Mouse (Mus musculus): ENCODE measurements around the gene Sh3bp5l.

DNA sequence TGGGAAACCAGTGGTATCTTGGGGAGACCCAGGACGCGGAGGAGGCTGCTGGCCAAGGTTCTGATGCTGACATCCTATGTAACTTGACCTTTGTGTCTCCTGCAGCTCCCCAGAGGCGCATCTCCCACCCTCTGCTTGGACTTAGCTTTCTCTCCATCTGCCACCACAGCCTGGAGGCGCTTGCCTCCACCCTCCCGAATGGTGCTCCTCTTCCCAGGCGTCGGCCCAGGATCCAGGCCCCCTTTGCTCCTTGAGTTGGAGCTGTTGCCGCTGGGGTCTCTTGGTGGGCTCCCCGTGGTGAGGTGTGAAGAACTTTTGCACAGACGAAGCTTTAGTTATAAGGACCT is 598 bp downstream of the Sh3bp5l start:
- TF ChIP-seq CTCF (IDR thresholded peaks at IDR 0.05; ENCODE audit: low read depth, low read length) (no peak), POLR2A (IDR thresholded peaks at IDR 0.05; ENCODE audit: insufficient read depth, low read length) (no peak), EP300 (IDR thresholded peaks at IDR 0.05; ENCODE audit: insufficient read depth, low read depth, low read length) (no peak)

Data from ES-Bruce4 (cell line).